Mouse (Mus musculus): ENCODE results near the gene Nhsl1. TPM values are rescaled to one million over a fixed set of nuclear protein-coding genes. Genes with fewer than 3 reads are reported as not detected.

The Nhsl1 gene
- polyA plus RNA-seq, 1 experiment from 2014 or later = 7.9 TPM

- peaks cover 29% of the 10 kb centered on the region for H3K4me1 ChIP-seq (replicated peaks)
- H3K4me2 ChIP-seq = no peak overlapping the region
- ATAC-seq (ENCODE audit: insufficient number of reproducible peaks, insufficient read depth, low FRiP score, low TSS enrichment, low read depth) = no peak
- no peak overlapping the region for H3K27ac ChIP-seq
- peaks cover 11% of the 10 kb centered on the region; the same call in 1 of the 2 replicates for H3K36me3 ChIP-seq
- H3K4me3 ChIP-seq (replicated peaks) = no peak overlapping the region
- no peak overlapping the region for H3K9ac ChIP-seq (replicated peaks)
- 60% methylated on average over 3 of the region's 3 CpGs for whole genome bisulfite sequencing
- no peaks in the 10 kb centered on the region for H3K27me3 ChIP-seq
- H3K9me3 ChIP-seq = no peaks in the 10 kb centered on the region
Observed at GRCm38 (mm10) chr10:18510663-18511062, 191.9 kb downstream of the Nhsl1 start.

- H3K4me2 ChIP-seq = no peak overlapping the region
- H3K27ac ChIP-seq = no peak overlapping the region
- WGBS = 80% methylated on average over 11 of the region's 11 CpGs
- peaks cover 21% of the 10 kb centered on the region for H3K4me1 ChIP-seq (replicated peaks)
- H3K27me3 ChIP-seq = no peaks in the 10 kb centered on the region
- peaks cover 16% of the 10 kb centered on the region; the same call in 1 of the 2 replicates for H3K36me3 ChIP-seq
- H3K9ac ChIP-seq (replicated peaks) = no peak overlapping the region
- H3K4me3 ChIP-seq (replicated peaks) = no peak overlapping the region
- ATAC-seq (ENCODE audit: insufficient number of reproducible peaks, insufficient read depth, low FRiP score, low TSS enrichment, low read depth) = no peak
- H3K9me3 ChIP-seq = no peaks in the 10 kb centered on the region
Observed at GRCm38 (mm10) chr10:18511496-18511895, 192.7 kb downstream of the Nhsl1 start.

GRCm38 (mm10) chr10:18522556-18522955, 203.8 kb downstream of the Nhsl1 start:
- H3K27me3 ChIP-seq = no peaks in the 10 kb centered on the region
- no peaks in the 10 kb centered on the region for H3K9me3 ChIP-seq
- no peak overlapping the region for H3K4me2 ChIP-seq
- no peak overlapping the region for H3K4me3 ChIP-seq (replicated peaks)
- 74% methylated on average over 2 of the region's 2 CpGs for WGBS
- no peak overlapping the region for H3K27ac ChIP-seq
- peaks cover 32% of the 10 kb centered on the region for H3K36me3 ChIP-seq
- no peak for ATAC-seq (ENCODE audit: insufficient number of reproducible peaks, insufficient read depth, low FRiP score, low TSS enrichment, low read depth)
- no peak overlapping the region for H3K9ac ChIP-seq (replicated peaks)
- H3K4me1 ChIP-seq (replicated peaks) = peaks cover 23% of the 10 kb centered on the region

- H3K9me3 ChIP-seq = no peaks in the 10 kb centered on the region
- no peak overlapping the region for H3K4me3 ChIP-seq (replicated peaks)
- 87% methylated on average over 15 of the region's 15 CpGs for WGBS
- peaks cover 32% of the 10 kb centered on the region for H3K36me3 ChIP-seq
- H3K4me1 ChIP-seq (replicated peaks) = peaks cover 33% of the 10 kb centered on the region
- H3K27me3 ChIP-seq = no peaks in the 10 kb centered on the region
- no peak overlapping the region for H3K9ac ChIP-seq (replicated peaks)
- no peak overlapping the region for H3K4me2 ChIP-seq
- H3K27ac ChIP-seq = no peak overlapping the region
- ATAC-seq (ENCODE audit: insufficient number of reproducible peaks, insufficient read depth, low FRiP score, low TSS enrichment, low read depth) = no peak
Observed at GRCm38 (mm10) chr10:18525311-18525710, 206.5 kb downstream of the Nhsl1 start.

DNA sequence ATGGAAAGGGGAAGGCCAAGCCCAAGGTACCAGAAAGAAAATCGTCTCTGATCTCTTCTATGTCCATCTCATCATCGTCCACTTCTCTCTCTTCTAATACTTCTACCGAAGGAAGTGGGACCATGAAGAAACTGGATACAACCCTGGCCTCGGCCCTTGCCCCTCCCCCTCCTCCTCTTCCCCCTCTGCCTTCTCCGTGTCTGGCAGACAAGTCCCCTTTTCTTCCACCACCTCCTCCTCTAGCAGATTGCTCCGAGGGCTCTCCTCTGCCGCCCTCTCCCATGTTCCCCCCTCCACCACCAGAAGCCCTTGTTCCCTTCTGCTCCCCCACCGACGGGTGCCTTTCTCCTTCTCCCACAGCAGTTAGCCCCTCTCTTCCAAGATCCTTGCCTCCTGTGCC, 206.9 kb downstream of the Nhsl1 start:
- Histone ChIP-seq H3K4me3 (replicated peaks) (no peak overlapping the region), H3K36me3 (peaks cover 32% of the 10 kb centered on the region), H3K27me3 (no peaks in the 10 kb centered on the region), H3K27ac (0 out of 2 replicates have a peak overlapping the region, but pooled peaks have one; percentile 23), H3K4me2 (no peak overlapping the region), H3K9ac (replicated peaks) (0 out of 2 replicates have a peak overlapping the region, but pooled peaks have one; percentile 2), H3K9me3 (no peaks in the 10 kb centered on the region), H3K4me1 (replicated peaks) (peaks cover 33% of the 10 kb centered on the region)
- WGBS = 64% methylated on average over 9 of the region's 9 CpGs
- ATAC-seq (ENCODE audit: insufficient number of reproducible peaks, insufficient read depth, low FRiP score, low TSS enrichment, low read depth) = no peak

DNA sequence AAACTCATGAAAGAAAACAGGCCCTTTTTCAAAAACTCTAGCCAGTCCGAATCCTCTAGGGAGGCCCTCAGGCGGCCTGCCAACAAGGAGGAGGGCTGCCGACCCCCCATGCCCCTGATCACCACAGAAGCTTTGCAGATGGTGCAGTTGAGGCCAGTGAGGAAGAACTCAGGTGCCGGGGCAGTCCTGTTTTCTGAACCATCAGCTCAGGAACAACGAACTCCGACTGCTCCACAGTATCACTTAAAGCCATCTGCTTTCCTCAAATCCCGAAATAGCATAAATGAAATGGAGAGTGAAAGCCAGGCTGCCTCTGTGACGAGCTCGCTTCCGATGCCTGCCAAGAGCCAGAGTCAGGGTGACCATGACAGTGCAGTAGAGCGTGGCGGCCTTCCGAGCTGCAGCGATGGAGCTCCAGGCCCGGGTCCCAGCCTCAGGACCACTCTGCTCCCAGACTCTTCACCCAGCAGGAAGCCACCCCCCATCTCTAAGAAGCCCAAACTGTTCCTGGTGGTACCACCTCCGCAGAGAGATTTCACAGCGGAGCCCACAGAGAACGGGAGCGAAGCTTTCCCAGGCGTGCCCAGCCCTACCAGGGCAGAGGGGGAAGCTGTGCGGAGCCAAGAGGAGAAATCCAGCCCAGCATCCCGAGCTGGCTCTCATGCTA, 207.5 kb downstream of the Nhsl1 start:
- Histone ChIP-seq H3K27ac (peak overlapping the region; percentile 67; the same call in 1 of the 2 replicates), H3K4me1 (replicated peaks) (peaks cover 33% of the 10 kb centered on the region), H3K4me3 (replicated peaks) (no peak overlapping the region), H3K36me3 (peaks cover 35% of the 10 kb centered on the region), H3K4me2 (no peak overlapping the region), H3K27me3 (no peaks in the 10 kb centered on the region), H3K9me3 (no peaks in the 10 kb centered on the region), H3K9ac (replicated peaks) (peak overlapping the region; percentile 18; the same call in 1 of the 2 replicates)
- no peak for ATAC-seq (ENCODE audit: insufficient number of reproducible peaks, insufficient read depth, low FRiP score, low TSS enrichment, low read depth)
- 81% methylated on average over 22 of the region's 22 CpGs for WGBS

DNA sequence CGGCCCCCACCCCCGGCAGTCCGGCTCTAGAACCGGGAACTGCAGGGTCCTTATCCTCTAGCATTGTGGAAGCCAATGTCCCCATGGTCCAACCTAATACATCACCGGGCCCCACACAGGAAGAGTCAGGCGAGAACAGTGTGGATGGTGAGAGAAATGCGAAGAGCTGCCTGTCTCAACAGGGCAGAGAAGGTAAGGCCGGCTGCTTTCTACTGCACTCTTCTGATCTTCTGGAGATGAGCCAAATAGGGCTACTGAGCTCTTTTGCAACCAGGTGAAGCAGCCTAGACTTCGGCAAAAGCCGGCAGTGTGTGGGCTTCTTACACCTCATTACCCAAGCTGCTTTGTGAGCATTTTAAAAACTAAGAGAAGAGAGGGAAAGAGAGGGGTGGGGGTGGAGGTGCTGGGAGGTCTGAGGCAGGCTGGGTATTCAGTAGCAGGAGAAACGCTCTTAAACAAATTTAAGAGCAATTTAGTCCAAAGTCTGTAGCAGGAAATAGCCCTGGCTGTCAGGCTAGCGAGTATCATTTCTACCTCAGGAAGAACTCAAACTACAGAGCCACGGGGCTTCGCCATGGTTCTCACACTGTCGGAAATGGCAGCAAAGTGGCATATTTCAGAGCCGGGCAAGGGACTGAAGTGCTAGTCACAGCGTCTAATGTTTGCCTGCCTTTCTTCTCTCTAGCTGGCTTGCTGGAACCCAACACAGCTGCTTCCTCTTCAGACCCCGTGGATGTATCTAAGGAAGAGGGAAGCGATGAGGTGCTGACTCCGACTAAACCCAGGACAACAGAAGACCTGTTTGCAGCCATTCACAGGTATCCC, 208.3 kb downstream of the Nhsl1 start:
- WGBS = 59% methylated on average over 20 of the region's 20 CpGs
- Histone ChIP-seq H3K4me3 (replicated peaks) (no peak overlapping the region), H3K27me3 (no peaks in the 10 kb centered on the region), H3K9ac (replicated peaks) (peak overlapping the region; percentile 18; the same call in 1 of the 2 replicates), H3K36me3 (peaks cover 42% of the 10 kb centered on the region), H3K4me1 (replicated peaks) (peaks cover 38% of the 10 kb centered on the region), H3K4me2 (no peak overlapping the region; the same call in 1 of the 2 replicates), H3K9me3 (no peaks in the 10 kb centered on the region), H3K27ac (peak overlapping the region; percentile 67)
- ATAC-seq (ENCODE audit: insufficient number of reproducible peaks, insufficient read depth, low FRiP score, low TSS enrichment, low read depth) = no peak

DNA sequence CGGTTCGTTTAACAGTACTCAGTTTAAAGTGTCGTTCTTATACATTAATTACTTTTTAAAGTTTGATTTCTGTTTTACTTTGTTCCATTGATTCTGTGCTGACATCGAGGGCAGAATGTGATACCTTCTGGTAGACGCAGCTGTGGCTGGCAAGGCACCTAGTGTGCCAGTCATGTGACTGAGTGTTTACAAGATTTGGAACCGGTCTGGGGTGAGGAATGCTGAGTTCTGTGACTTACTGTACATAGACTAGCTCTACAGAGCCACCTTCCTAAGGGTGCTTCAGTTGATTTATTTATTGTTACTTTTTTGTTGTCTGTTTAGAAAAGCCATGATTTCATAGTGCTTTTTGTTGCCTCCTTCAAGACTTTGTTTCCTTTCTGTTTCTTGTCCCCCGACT, 209.0 kb downstream of the Nhsl1 start:
- H3K27ac ChIP-seq = no peak overlapping the region
- H3K27me3 ChIP-seq = no peaks in the 10 kb centered on the region
- no peak for ATAC-seq (ENCODE audit: insufficient number of reproducible peaks, insufficient read depth, low FRiP score, low TSS enrichment, low read depth)
- peaks cover 42% of the 10 kb centered on the region for H3K36me3 ChIP-seq
- WGBS = 69% methylated on average over 7 of the region's 7 CpGs
- no peak overlapping the region for H3K4me3 ChIP-seq (replicated peaks)
- no peaks in the 10 kb centered on the region for H3K9me3 ChIP-seq
- no peak overlapping the region for H3K9ac ChIP-seq (replicated peaks)
- peaks cover 42% of the 10 kb centered on the region for H3K4me1 ChIP-seq (replicated peaks)
- H3K4me2 ChIP-seq = no peak overlapping the region

DNA sequence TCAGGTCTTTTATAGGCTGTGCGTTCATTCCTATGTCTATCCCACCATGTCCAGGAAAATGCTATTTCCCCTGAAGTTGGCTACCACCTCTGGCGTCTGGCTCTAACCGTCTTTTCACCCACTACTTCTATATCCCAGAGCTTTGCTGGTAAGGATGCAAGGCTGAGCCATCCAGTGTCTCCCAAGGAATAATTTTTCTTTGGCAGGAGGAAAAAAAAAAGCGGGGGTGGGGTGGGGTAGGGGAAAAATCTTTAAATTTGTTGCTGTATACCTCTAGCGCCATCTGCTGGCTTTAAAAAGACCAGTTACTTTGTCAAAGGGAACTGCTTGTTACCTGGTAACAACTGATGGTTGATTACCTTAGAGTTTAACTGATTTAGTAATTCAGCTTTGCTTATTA, 209.7 kb downstream of the Nhsl1 start:
- no peak overlapping the region for H3K4me2 ChIP-seq
- H3K36me3 ChIP-seq = peaks cover 45% of the 10 kb centered on the region
- H3K9me3 ChIP-seq = no peaks in the 10 kb centered on the region

DNA sequence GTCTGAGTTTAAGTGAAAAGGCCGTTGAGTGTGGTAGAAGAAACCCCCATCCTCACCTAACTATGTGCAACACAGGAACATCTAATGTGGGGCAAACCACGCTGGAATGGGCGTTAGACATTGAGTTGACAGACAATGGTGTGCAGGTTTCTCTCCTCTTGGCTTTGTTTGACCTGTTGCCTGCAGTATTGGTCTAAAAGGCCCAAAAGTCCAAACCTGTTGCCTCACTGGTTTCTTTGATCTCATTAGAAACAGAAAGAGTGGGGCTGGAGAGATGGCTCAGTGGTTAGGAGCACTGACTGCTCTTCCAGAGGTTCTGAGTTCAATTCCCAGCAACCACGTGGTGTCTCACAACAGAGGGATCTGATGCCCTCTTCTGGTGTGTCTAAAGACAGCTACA, 210.4 kb downstream of the Nhsl1 start:
- no peak for ATAC-seq (ENCODE audit: insufficient number of reproducible peaks, insufficient read depth, low FRiP score, low TSS enrichment, low read depth)
- no peak overlapping the region for H3K4me3 ChIP-seq (replicated peaks)
- H3K4me1 ChIP-seq (replicated peaks) = peaks cover 48% of the 10 kb centered on the region
- WGBS = 81% methylated on average over 4 of the region's 4 CpGs
- H3K4me2 ChIP-seq = no peak overlapping the region
- H3K27me3 ChIP-seq = no peaks in the 10 kb centered on the region
- no peaks in the 10 kb centered on the region for H3K9me3 ChIP-seq
- H3K36me3 ChIP-seq = peaks cover 41% of the 10 kb centered on the region
- no peak overlapping the region for H3K27ac ChIP-seq
- H3K9ac ChIP-seq (replicated peaks) = no peak overlapping the region

More for the DNA sequence above, 209.7 kb downstream of the Nhsl1 start:
- no peak for ATAC-seq (ENCODE audit: insufficient number of reproducible peaks, insufficient read depth, low FRiP score, low TSS enrichment, low read depth)
- 53% methylated on average over 5 of the region's 5 CpGs for WGBS
- Histone ChIP-seq H3K27ac (no peak overlapping the region), H3K4me1 (replicated peaks) (peaks cover 48% of the 10 kb centered on the region), H3K4me3 (replicated peaks) (no peak overlapping the region), H3K9ac (replicated peaks) (no peak overlapping the region), H3K27me3 (no peaks in the 10 kb centered on the region)

DNA sequence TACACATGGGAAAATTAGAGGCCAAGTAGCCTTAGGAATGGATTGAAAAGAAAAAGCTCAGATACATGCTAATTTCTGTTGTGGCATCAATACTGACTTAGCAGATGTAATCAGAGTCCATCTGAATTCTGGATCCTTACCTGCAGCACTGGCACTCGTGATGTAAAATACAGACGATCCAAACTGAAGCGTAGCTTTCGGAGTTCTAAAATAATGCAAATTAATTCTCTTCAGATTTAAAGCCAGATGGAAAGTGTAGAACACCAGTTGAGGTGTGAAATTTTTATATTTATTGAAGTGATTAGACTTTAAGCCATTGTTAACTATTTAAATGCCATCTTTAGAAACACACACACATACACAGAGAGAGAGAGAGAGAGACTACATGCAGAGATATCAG, 211.4 kb downstream of the Nhsl1 start:
- Histone ChIP-seq H3K4me1 (replicated peaks) (peaks cover 48% of the 10 kb centered on the region), H3K4me3 (replicated peaks) (no peak overlapping the region), H3K9me3 (no peaks in the 10 kb centered on the region), H3K27ac (no peak overlapping the region), H3K4me2 (no peak overlapping the region), H3K36me3 (peaks cover 33% of the 10 kb centered on the region), H3K27me3 (no peaks in the 10 kb centered on the region), H3K9ac (replicated peaks) (no peak overlapping the region)
- WGBS = 84% methylated on average over 4 of the region's 4 CpGs
- no peak for ATAC-seq (ENCODE audit: insufficient number of reproducible peaks, insufficient read depth, low FRiP score, low TSS enrichment, low read depth)

All from limb, embryonic 12.5 days (tissue).